Mouse (Mus musculus): ENCODE data around the gene Taar4. TPM values are rescaled to one million over a fixed set of nuclear protein-coding genes. Genes with fewer than 3 reads are reported as not detected.

The Taar4 gene
- polyA plus RNA-seq (2014; fragmentation: Nextera tagmentation; extraction: Ambion mirVana), result not detected in 2 replicates

DNA sequence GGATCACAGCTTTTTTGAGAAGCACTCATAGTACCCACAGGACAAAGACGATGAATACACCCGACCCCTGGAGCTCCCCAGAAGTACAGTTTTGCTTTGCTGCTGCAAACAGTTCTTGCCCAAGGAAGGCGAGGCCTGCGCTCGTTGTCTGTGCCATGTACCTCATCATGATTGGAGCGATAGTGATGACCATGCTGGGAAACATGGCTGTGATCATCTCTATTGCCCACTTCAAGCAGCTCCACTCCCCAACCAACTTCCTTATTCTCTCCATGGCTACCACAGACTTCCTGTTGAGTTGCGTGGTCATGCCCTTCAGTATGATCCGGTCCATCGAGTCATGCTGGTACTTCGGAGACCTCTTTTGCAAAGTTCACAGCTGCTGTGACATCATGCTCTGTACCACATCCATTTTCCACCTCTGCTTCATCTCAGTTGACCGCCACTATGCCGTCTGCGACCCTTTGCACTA, at the start of gene Taar4:
TSS of gene Taar4 (plus strand) at position 51 of the 472 bp plus-strand sequence.
- no peaks in the 10 kb centered on the region for H3K36me3 ChIP-seq (ENCODE audit: control insufficient read depth, insufficient read depth, low read length)
- 94% methylated on average over 13 of the region's 13 CpGs for WGBS
- no peak within 1 kb of the TSS for H3K27ac ChIP-seq (ENCODE audit: low read depth, low read length)

DNA sequence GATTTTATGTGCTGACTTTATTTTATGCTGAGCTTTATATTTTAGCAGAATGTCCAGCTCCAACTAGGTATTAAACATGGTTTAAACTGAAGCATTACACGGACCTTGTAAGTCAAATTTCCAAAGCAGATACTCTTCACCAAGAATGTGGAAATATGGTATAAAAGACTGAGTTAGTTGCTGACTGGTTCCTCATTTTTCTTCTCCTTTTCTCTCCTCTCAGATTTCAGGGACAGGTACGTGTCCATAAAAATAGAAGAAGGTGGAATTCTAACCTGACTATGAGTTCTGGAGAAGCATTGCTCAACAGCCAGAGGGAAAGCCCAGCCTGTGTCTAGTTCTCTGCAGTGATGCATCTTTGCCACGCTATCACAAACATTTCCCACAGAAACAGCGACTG, 40.2 kb upstream of the Taar4 start, which contains the start of gene Taar1:
TSS of gene Taar1 (plus strand) at position 301 of the 400 bp plus-strand sequence.
- Histone ChIP-seq H3K4me3 (ENCODE audit: low read length) (no peak within 1 kb of the TSS), H3K36me3 (ENCODE audit: control insufficient read depth, insufficient read depth, low read length) (no peaks in the 10 kb centered on the region), H3K27ac (ENCODE audit: low read depth, low read length) (no peak within 1 kb of the TSS), H3K4me2 (replicated peaks; ENCODE audit: low read depth, low read length) (no peak within 1 kb of the TSS), H3K27me3 (ENCODE audit: control insufficient read depth, insufficient read depth, low read length) (no peaks in the 10 kb centered on the region), H3K9ac (ENCODE audit: low read depth, low read length) (no peak within 1 kb of the TSS), H3K4me1 (ENCODE audit: control insufficient read depth, insufficient read depth, low read length) (no peaks in the 10 kb centered on the region), H3K9me3 (ENCODE audit: control insufficient read depth, low read length) (no peaks in the 10 kb centered on the region)
- no peak for ATAC-seq (ENCODE audit: low FRiP score, low TSS enrichment)
- WGBS, result 91% methylated on average over 4 of the region's 4 CpGs

More for the DNA sequence above, at the start of gene Taar4:
- H3K27me3 ChIP-seq (ENCODE audit: control insufficient read depth, insufficient read depth, low read length), result no peaks in the 10 kb centered on the region
- no peak within 1 kb of the TSS for H3K4me3 ChIP-seq (ENCODE audit: low read length)
- H3K4me2 ChIP-seq (replicated peaks; ENCODE audit: low read depth, low read length), result no peak within 1 kb of the TSS
- H3K9me3 ChIP-seq (ENCODE audit: control insufficient read depth, low read length), result no peaks in the 10 kb centered on the region
- no peak for ATAC-seq (ENCODE audit: low FRiP score, low TSS enrichment)
- H3K9ac ChIP-seq (ENCODE audit: low read depth, low read length), result no peak within 1 kb of the TSS
- H3K4me1 ChIP-seq (ENCODE audit: control insufficient read depth, insufficient read depth, low read length), result peaks cover 10% of the 10 kb centered on the region; the same call in 1 of the 2 replicates

DNA sequence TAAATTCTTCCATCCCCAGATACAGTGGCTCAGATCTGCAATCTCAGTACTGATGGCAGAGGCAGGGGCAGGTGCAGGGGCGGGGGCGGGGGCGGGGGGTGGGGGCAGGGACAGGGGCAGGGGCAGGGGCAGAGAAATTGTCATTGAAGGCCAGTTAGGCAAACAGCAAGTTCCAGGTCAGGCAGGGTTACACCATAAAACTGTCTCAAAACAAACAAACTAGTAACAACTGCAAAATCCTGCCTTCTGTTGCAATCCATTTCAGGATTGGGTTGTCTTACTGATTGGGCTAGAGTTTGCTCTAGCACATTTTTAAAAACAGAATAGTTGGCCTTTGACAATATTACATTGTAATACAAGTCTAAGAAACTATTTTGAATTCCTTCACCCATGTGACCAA, 37.8 kb upstream of the Taar4 start:
- 63% methylated on average over 3 of the region's 3 CpGs for WGBS
- no peak for ATAC-seq (ENCODE audit: low FRiP score, low TSS enrichment)
- H3K9me3 ChIP-seq (ENCODE audit: control insufficient read depth, low read length), result no peaks in the 10 kb centered on the region

DNA sequence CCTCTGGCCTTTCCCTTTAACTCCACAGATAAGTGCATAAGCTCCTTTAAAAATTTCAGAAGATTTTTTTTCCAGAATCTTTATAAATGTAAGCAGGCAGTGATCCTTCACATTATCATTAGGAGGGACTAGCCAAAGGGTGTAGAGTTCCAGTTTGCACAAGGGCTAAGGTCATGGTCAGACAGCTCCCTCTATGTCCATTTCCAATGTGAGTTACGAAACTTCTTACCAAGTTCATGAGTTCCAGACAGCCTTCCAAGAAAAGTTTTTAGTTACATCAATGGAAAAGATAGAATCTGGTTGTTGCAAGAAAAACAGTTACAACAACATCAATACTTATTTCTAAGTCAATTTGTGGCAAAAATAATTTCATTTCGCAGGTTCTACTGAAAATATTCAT, 36.4 kb upstream of the Taar4 start:
- no peaks in the 10 kb centered on the region for H3K36me3 ChIP-seq (ENCODE audit: control insufficient read depth, insufficient read depth, low read length)
- H3K27me3 ChIP-seq (ENCODE audit: control insufficient read depth, insufficient read depth, low read length), result no peaks in the 10 kb centered on the region
- H3K4me1 ChIP-seq (ENCODE audit: control insufficient read depth, insufficient read depth, low read length), result no peaks in the 10 kb centered on the region
- 79% methylated on average over 2 of the region's 2 CpGs for WGBS
- no peak overlapping the region for H3K4me3 ChIP-seq (ENCODE audit: low read length)
- no peak overlapping the region for H3K27ac ChIP-seq (ENCODE audit: low read depth, low read length)
- H3K4me2 ChIP-seq (replicated peaks; ENCODE audit: low read depth, low read length), result no peak overlapping the region
- no peak for ATAC-seq (ENCODE audit: low FRiP score, low TSS enrichment)
- no peaks in the 10 kb centered on the region for H3K9me3 ChIP-seq (ENCODE audit: control insufficient read depth, low read length)
- H3K9ac ChIP-seq (ENCODE audit: low read depth, low read length), result no peak overlapping the region

More for the DNA sequence above, 37.8 kb upstream of the Taar4 start:
- no peak overlapping the region for H3K27ac ChIP-seq (ENCODE audit: low read depth, low read length)
- H3K36me3 ChIP-seq (ENCODE audit: control insufficient read depth, insufficient read depth, low read length), result no peaks in the 10 kb centered on the region
- no peak overlapping the region for H3K4me2 ChIP-seq (replicated peaks; ENCODE audit: low read depth, low read length)
- no peaks in the 10 kb centered on the region for H3K4me1 ChIP-seq (ENCODE audit: control insufficient read depth, insufficient read depth, low read length)
- H3K9ac ChIP-seq (ENCODE audit: low read depth, low read length), result no peak overlapping the region
- no peaks in the 10 kb centered on the region for H3K27me3 ChIP-seq (ENCODE audit: control insufficient read depth, insufficient read depth, low read length)
- H3K4me3 ChIP-seq (ENCODE audit: low read length), result no peak overlapping the region

DNA sequence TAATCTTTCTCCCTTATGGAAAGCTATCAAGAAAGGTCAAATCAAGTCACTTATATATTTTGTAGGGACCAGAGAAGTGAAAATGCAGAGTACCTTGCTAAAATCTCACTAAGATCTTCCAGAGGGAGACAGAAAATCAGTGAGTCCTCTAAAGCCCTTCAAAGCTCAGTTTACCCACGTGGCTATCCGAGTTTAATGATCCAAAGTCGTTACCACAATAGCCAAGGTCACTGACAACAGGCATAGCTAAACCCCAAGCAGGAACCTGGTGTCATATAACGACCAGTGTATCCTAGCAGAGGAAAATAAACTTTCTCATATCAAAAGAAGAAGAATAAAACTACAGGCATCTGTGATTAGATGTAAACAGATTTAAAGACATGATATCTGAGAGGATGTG, 22.7 kb upstream of the Taar4 start:
- H3K27ac ChIP-seq (ENCODE audit: low read depth, low read length), result no peak overlapping the region
- no peak overlapping the region for H3K4me2 ChIP-seq (replicated peaks; ENCODE audit: low read depth, low read length)
- no peaks in the 10 kb centered on the region for H3K36me3 ChIP-seq (ENCODE audit: control insufficient read depth, insufficient read depth, low read length)
- 12% methylated on average over 4 of the region's 4 CpGs for WGBS
- no peak overlapping the region for H3K9ac ChIP-seq (ENCODE audit: low read depth, low read length)
- H3K9me3 ChIP-seq (ENCODE audit: control insufficient read depth, low read length), result no peaks in the 10 kb centered on the region
- H3K4me1 ChIP-seq (ENCODE audit: control insufficient read depth, insufficient read depth, low read length), result no peaks in the 10 kb centered on the region
- H3K27me3 ChIP-seq (ENCODE audit: control insufficient read depth, insufficient read depth, low read length), result no peaks in the 10 kb centered on the region
- H3K4me3 ChIP-seq (ENCODE audit: low read length), result no peak overlapping the region
- no peak for ATAC-seq (ENCODE audit: low FRiP score, low TSS enrichment)

DNA sequence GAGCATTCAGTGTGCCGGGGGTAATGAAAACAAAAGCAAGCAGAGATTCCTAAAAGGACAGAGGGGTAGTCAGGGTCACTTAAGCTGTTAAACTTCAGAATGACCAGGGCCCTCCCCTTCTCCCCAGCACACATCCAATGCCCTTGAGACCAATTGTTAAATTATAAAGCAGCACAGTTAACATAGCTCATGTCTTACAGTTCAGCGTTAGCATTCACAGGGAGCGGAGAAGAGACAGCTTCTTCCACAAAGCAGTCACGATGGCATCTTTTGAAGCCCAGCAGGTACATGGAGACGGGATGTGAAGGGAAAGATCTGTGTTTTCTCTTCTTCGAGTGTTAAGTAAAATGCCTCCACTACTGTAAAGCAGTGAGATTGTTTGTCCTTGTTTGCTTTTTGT, 22.0 kb upstream of the Taar4 start, which contains the start of gene Taar2:
TSS of gene Taar2 (plus strand) at position 261 of the 400 bp plus-strand sequence.
- Histone ChIP-seq H3K27ac (ENCODE audit: low read depth, low read length) (no peak within 1 kb of the TSS), H3K9me3 (ENCODE audit: control insufficient read depth, low read length) (no peaks in the 10 kb centered on the region), H3K4me2 (replicated peaks; ENCODE audit: low read depth, low read length) (0 out of 2 replicates have a peak within 1 kb of the TSS, but pooled peaks have one; percentile 2), H3K4me1 (ENCODE audit: control insufficient read depth, insufficient read depth, low read length) (no peaks in the 10 kb centered on the region), H3K27me3 (ENCODE audit: control insufficient read depth, insufficient read depth, low read length) (no peaks in the 10 kb centered on the region), H3K9ac (ENCODE audit: low read depth, low read length) (no peak within 1 kb of the TSS; the same call in 1 of the 2 replicates), H3K36me3 (ENCODE audit: control insufficient read depth, insufficient read depth, low read length) (no peaks in the 10 kb centered on the region), H3K4me3 (ENCODE audit: low read length) (no peak within 1 kb of the TSS)
- WGBS, result 30% methylated on average over 6 of the region's 6 CpGs
- no peak for ATAC-seq (ENCODE audit: low FRiP score, low TSS enrichment)

DNA sequence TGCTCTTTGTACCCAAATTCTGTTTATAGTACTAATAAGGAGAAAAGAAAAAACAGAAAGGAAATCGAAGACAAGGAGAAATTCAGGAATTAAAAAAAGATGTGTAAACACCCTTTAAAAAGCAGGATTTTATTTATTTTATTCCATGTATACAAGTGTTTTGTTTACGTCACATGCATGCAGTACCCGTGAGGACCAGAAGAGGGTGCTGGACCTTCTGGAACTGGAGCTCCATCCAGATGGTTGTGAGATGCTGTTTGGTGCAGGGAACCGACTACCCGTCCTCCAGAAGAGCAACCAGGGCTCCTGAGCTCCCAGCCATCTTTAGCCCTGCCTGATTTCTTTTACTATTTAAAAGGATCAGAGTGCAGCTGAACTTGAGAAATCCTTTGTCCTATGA, 17.8 kb upstream of the Taar4 start:
- no peaks in the 10 kb centered on the region for H3K36me3 ChIP-seq (ENCODE audit: control insufficient read depth, insufficient read depth, low read length)
- ATAC-seq (ENCODE audit: low FRiP score, low TSS enrichment), result no peak
- H3K4me2 ChIP-seq (replicated peaks; ENCODE audit: low read depth, low read length), result no peak overlapping the region
- H3K9ac ChIP-seq (ENCODE audit: low read depth, low read length), result no peak overlapping the region
- H3K9me3 ChIP-seq (ENCODE audit: control insufficient read depth, low read length), result no peaks in the 10 kb centered on the region
- no peaks in the 10 kb centered on the region for H3K27me3 ChIP-seq (ENCODE audit: control insufficient read depth, insufficient read depth, low read length)
- H3K4me1 ChIP-seq (ENCODE audit: control insufficient read depth, insufficient read depth, low read length), result no peaks in the 10 kb centered on the region
- WGBS, result 87% methylated on average over 5 of the region's 5 CpGs
- no peak overlapping the region for H3K4me3 ChIP-seq (ENCODE audit: low read length)
- no peak overlapping the region for H3K27ac ChIP-seq (ENCODE audit: low read depth, low read length)

DNA sequence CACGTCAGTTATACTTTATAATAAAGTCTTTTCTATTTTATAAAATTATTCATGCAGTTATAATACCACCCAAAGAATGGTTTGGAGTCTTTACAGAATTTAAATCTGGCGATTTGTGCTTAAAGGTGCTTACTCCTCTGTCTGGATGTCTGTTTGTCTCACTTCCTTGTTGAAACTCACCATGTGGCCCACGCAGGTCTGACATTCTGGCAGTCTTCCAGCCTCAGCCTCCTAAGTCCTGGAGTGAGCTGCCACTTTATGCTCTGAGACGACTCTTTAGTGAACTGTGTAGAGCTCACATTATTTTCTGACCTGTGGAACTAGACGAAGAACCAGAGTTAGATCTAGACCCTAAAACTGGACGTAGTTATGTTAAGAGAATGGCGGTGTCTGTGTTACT, 12.3 kb upstream of the Taar4 start:
- no peak for ATAC-seq (ENCODE audit: low FRiP score, low TSS enrichment)
- no peaks in the 10 kb centered on the region for H3K9me3 ChIP-seq (ENCODE audit: control insufficient read depth, low read length)
- H3K4me1 ChIP-seq (ENCODE audit: control insufficient read depth, insufficient read depth, low read length), result no peaks in the 10 kb centered on the region
- no peak overlapping the region for H3K4me2 ChIP-seq (replicated peaks; ENCODE audit: low read depth, low read length)
- H3K36me3 ChIP-seq (ENCODE audit: control insufficient read depth, insufficient read depth, low read length), result no peaks in the 10 kb centered on the region
- H3K27me3 ChIP-seq (ENCODE audit: control insufficient read depth, insufficient read depth, low read length), result no peaks in the 10 kb centered on the region
- H3K4me3 ChIP-seq (ENCODE audit: low read length), result no peak overlapping the region
- H3K9ac ChIP-seq (ENCODE audit: low read depth, low read length), result no peak overlapping the region
- H3K27ac ChIP-seq (ENCODE audit: low read depth, low read length), result no peak overlapping the region
- WGBS, result 65% methylated on average over 7 of the region's 7 CpGs

DNA sequence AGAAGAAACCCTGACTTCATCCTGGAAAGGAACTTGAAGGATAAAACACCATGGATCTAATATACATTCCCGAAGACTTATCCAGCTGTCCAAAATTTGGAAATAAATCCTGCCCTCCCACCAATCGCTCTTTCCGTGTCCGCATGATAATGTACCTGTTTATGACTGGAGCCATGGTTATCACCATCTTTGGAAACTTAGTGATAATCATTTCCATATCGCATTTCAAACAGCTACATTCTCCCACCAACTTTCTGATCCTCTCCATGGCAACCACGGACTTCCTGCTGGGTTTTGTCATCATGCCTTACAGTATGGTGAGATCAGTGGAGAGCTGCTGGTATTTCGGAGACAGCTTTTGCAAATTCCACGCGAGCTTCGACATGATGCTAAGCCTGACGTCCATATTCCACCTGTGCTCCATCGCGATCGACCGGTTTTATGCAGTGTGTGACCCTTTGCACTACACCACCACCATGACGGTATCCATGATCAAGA, 10.7 kb upstream of the Taar4 start, which contains the start of gene Taar3:
TSS of gene Taar3 (plus strand) at position 51 of the 498 bp plus-strand sequence.
- H3K27me3 ChIP-seq (ENCODE audit: control insufficient read depth, insufficient read depth, low read length), result no peaks in the 10 kb centered on the region
- no peaks in the 10 kb centered on the region for H3K4me1 ChIP-seq (ENCODE audit: control insufficient read depth, insufficient read depth, low read length)
- WGBS, result 90% methylated on average over 16 of the region's 16 CpGs
- no peak within 1 kb of the TSS for H3K4me2 ChIP-seq (replicated peaks; ENCODE audit: low read depth, low read length)
- no peaks in the 10 kb centered on the region for H3K9me3 ChIP-seq (ENCODE audit: control insufficient read depth, low read length)
- H3K4me3 ChIP-seq (ENCODE audit: low read length), result no peak within 1 kb of the TSS
- no peak for ATAC-seq (ENCODE audit: low FRiP score, low TSS enrichment)
- no peak within 1 kb of the TSS for H3K27ac ChIP-seq (ENCODE audit: low read depth, low read length)
- H3K36me3 ChIP-seq (ENCODE audit: control insufficient read depth, insufficient read depth, low read length), result no peaks in the 10 kb centered on the region
- no peak within 1 kb of the TSS for H3K9ac ChIP-seq (ENCODE audit: low read depth, low read length)
